Mouse (Mus musculus) stomach, postnatal 0 days (tissue): Measurements from ENCODE around the gene Rasgef1b.

Experiments used
- CTCF ChIP-seq: IDR thresholded peaks from 2 replicates; pipeline ENCODE4 v1.5.1; 2016; ENCODE audit warnings: antibody characterized with exemption, low read depth, mild to moderate bottlenecking, moderate library complexity
- EP300 ChIP-seq: optimal IDR thresholded peaks from 2 replicates; pipeline ENCODE3; 2016; ENCODE audit warnings: antibody characterized with exemption

DNA sequence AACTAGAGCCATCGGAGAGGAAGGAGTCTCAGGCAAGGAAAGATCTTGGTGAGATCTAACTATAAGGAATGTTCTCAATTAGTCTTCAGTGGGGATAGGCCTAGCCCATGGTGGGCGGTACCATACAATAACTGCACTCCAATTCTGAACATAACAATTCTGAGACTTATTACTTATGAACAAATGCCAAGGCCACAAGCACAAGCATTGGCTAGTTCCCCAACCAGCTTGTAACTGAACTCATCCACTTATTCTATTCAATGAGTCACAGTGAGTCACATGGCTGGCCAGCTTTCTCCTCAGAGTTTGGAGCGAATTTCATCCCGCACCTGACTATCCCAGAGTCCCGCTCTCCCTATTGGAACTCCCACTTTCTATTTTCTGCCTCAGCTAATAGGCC, 533.4 kb downstream of the Rasgef1b start:
- no peak for TF ChIP-seq CTCF
- no peak for TF ChIP-seq EP300
